Mouse (Mus musculus) neutrophil, adult 5-6 weeks (primary cell): ENCODE results near the gene Cep295. TPM values are rescaled to one million over a fixed set of nuclear protein-coding genes. Genes with fewer than 3 reads are reported as not detected.

ENCODE experiments used
- ATAC-seq: fragments of 151-379, 151-347 bp; 2 replicates; pipeline ENCODE4 v1.8.0; 2017; ENCODE audit warnings: mild to moderate bottlenecking, moderate TSS enrichment; ENCODE audit not compliant: insufficient number of reproducible peaks, poor library complexity, low FRiP score, severe bottlenecking; ENCODE audit errors: extremely low read depth
- total RNA-seq: library from RNA; stranded (forward); fragments of 200-1000 nt; gene quantifications from 2 replicates; pipeline ENCODE4 v1.2.3, GENCODE M21; 2017

The Cep295 gene
- total RNA-seq, 1 experiment from 2014 or later = 57.1 TPM

DNA sequence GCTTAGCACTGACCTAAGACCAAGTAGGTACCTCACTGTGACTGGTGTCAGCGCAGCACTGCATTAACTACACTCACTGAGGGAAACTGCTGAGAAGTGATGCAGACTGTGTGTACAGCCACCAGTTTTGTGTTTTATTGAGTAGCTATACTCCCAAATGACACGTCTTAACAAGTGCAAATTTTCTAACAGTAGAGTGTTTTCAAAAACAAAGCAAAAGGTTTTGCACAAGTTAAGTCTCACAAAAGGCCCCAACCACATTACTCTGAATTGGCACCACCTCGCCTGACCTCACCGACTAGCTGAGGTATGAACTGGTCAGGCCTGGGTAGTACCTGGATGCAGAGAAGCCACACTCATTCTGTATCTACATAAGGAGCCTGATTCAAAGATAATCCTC lies 80.7 kb downstream of the Cep295 start:
- no peak for ATAC-seq

DNA sequence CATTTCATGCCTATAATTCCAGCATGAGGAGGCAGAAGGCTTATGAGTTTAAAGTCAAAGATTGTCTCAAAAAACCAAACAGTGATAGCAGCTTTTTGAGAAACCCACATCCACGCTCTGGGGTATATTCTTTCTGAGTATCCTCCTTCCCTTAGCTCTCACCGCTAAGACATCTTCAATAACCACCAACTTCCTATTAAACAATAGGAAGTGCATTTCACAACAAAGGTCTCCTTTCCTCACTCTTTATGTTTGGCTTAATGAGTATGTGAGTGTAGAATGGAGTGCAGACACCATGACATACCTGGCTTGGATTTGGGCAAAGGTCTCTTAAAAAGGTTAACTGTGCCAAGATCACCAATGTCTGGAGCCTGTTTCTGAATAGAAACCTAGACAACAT lies 83.6 kb downstream of the Cep295 start:
- ATAC-seq = no peak

Other genes starting within 250 kb of the Cep295 start
- gene Hephl1, start 245.7 kb downstream of the Cep295 start, total RNA-seq = not detected in 2 replicates
- not detected in 2 replicates for gene Vstm5, start 118.7 kb downstream of the Cep295 start, total RNA-seq
- 37.0 and 44.6 TPM in 2 replicates for gene Med17, start 77.9 kb downstream of the Cep295 start, total RNA-seq
- gene Taf1d, start 51.6 kb downstream of the Cep295 start, total RNA-seq = 317 and 336 TPM in 2 replicates
- gene 4931406C07Rik, start 51.3 kb downstream of the Cep295 start, total RNA-seq = 7.2 and 7.3 TPM in 2 replicates
- gene Smco4, start 135.6 kb upstream of the Cep295 start, total RNA-seq = 4.0 TPM in 1 of 2 replicates, not detected in the other